Mouse (Mus musculus) megakaryocyte, embryonic 14.5 days (primary cell): ENCODE data around the gene Pnrc1.

Experiments
- FLI1 ChIP-seq: IDR thresholded peaks from 2 replicates; pipeline ENCODE4 v1.6.1; 2012; ENCODE audit warnings: low read length, inconsistent platforms, mixed read lengths
- GATA1 ChIP-seq: IDR thresholded peaks from 3 replicates; pipeline ENCODE4 v1.6.1; 2012; ENCODE audit warnings: mixed read lengths, low read length, inconsistent platforms, borderline replicate concordance

DNA sequence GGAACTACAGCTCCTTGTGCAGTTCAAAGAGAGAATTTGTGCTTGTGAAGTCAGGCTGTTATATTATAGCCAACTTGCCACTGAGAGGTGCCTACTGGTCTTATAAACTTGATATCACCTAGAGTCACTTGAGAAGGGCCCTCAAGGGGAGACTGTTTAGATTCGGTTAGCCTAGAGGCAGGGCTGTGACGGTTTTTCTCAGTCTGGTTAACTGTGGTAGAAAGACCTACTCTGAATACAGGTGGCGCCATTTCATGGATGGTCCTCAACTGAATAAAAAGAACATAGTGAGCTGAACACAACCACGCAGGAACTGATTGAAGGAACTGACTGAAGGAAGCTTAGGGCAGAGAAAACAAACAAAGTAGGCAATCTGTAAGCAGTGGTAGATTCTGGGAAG is 17.2 kb upstream of the Pnrc1 start:
- TF ChIP-seq FLI1 = no peak
- TF ChIP-seq GATA1 = no peak
